ENCODE assay signal across 8 mouse cellular contexts in the genomic region with DNA sequence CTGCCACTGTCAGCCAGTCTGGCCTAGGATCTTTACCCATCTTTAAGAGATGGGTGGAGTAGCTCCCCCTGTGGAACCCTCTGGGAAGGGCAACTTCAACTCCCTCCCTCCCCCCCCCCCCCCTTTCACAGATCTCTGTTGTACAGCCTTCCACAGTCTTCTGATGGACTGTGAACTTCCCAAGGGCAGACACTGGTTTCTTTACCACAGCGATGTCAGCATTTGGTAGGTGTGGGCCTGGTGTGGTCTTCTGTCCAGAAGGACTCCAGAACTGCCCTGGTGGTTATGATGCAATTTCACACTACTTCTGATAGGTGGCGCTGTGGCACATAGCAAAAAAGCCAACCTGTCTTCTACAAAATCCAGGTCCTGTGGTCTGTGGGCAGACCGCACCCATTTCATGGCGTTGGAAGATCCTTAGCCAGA. TPM values are rescaled to one million over a fixed set of nuclear protein-coding genes. Genes with fewer than 3 reads are reported as not detected.
DNase-seq lines count a peak whose midpoint lies in the region; ATAC-seq and TF ChIP-seq lines count a peak whose summit lies in the region.

No protein-coding gene starts in this region.

- ATAC-seq in intestine, embryonic 14.5 days (replicated peaks; ENCODE audit: low FRiP score, low TSS enrichment, low read depth) = peak; percentile 74; the same call in 1 of the 2 replicates
- ATAC-seq in intestine, embryonic 15.5 days = no peak; the same call in 1 of the 2 replicates
- peak; percentile 60 for ATAC-seq in megakaryocyte-erythroid progenitor cell, adult 5-6 weeks (replicated peaks; ENCODE audit: low FRiP score, low TSS enrichment, poor library complexity, severe bottlenecking)

- no peaks in the 10 kb centered on the region for H3K9me3 ChIP-seq in intestine, embryonic 14.5 days (ENCODE audit: control insufficient read depth, low read length)
- no peaks in the 10 kb centered on the region for H3K9me3 ChIP-seq in intestine, embryonic 15.5 days

- intact Hi-C loops in heart, postnatal 14 days (cut with DNase I) = loop anchor here (5.0 kb wide), 1 partner anchor 65 kb away; no protein-coding TSS in a partner anchor

- H3K4me2 ChIP-seq in intestine, embryonic 14.5 days (ENCODE audit: low read length) = no peak overlapping the region
- H3K4me2 ChIP-seq in intestine, embryonic 15.5 days (replicated peaks) = no peak overlapping the region

- TF ChIP-seq POLR2A in spleen, adult 2 months (IDR thresholded peaks at IDR 0.05; ENCODE audit: low read depth, low read length) = no peak

- peak; percentile 50; the same call in 1 of the 2 replicates for TF ChIP-seq CTCF in spleen, adult 2 months (IDR thresholded peaks at IDR 0.05; ENCODE audit: extremely low read depth, insufficient read depth, insufficient read length, insufficient replicate concordance)

- WGBS in intestine, embryonic 14.5 days = 28% methylated on average over 4 of the region's 4 CpGs
- 31% methylated on average over 4 of the region's 4 CpGs for WGBS in intestine, embryonic 15.5 days
- 19% methylated on average over 4 of the region's 4 CpGs for WGBS in spleen, adult 2 months

- no peak overlapping the region for H3K9ac ChIP-seq in intestine, embryonic 14.5 days (ENCODE audit: low read length)
- no peak overlapping the region for H3K9ac ChIP-seq in intestine, embryonic 15.5 days

- H3K27ac ChIP-seq in intestine, embryonic 14.5 days (ENCODE audit: low read depth) = no peak overlapping the region
- H3K27ac ChIP-seq in intestine, embryonic 15.5 days = no peak overlapping the region
- H3K27ac ChIP-seq in spleen, adult 2 months (ENCODE audit: insufficient read depth, low read length) = no peak overlapping the region

- H3K4me1 ChIP-seq in intestine, embryonic 14.5 days (replicated peaks; ENCODE audit: control insufficient read depth, insufficient read depth, low read length) = no peaks in the 10 kb centered on the region
- 0 out of 2 replicates have a peak, but pooled peaks cover 5% of the 10 kb centered on the region for H3K4me1 ChIP-seq in intestine, embryonic 15.5 days (replicated peaks)
- no peaks in the 10 kb centered on the region for H3K4me1 ChIP-seq in spleen, adult 2 months (ENCODE audit: control insufficient read depth, insufficient read depth, insufficient read length)

- H3K4me3 ChIP-seq in intestine, embryonic 14.5 days (ENCODE audit: low read depth, low read length) = no peak overlapping the region
- no peak overlapping the region for H3K4me3 ChIP-seq in intestine, embryonic 15.5 days (replicated peaks)
- no peak overlapping the region for H3K4me3 ChIP-seq in spleen, adult 2 months (ENCODE audit: extremely low read depth, insufficient read depth, insufficient read length)

- peak; percentile 61 for DNase-seq in intestine, embryonic 14.5 days (ENCODE audit: low spot score)
- DNase-seq in adrenal gland, adult 8-10 months = peak; percentile 40
- DNase-seq in embryo, embryonic 11.5 days (ENCODE audit: low read depth, low spot score) = peak; percentile 54
- DNase-seq in heart, postnatal 14 days = peak; percentile 30 to 59
- DNase-seq in layer of hippocampus, postnatal 14 days (ENCODE audit: low spot score in 2 of 2) = peak; percentile 30 to 49
- DNase-seq in spleen, adult 2 months (ENCODE audit: low read depth in 1 of 2, low spot score in 2 of 2) = peak; percentile 14 to 15

- no peaks in the 10 kb centered on the region for H3K27me3 ChIP-seq in intestine, embryonic 14.5 days (replicated peaks; ENCODE audit: control insufficient read depth, insufficient read depth, low read length)
- no peaks in the 10 kb centered on the region for H3K27me3 ChIP-seq in intestine, embryonic 15.5 days (replicated peaks)
- H3K27me3 ChIP-seq in spleen, adult 2 months (ENCODE audit: control insufficient read depth, insufficient read depth, low read length) = no peaks in the 10 kb centered on the region; the same call in 1 of the 2 replicates

- H3K36me3 ChIP-seq in intestine, embryonic 14.5 days (ENCODE audit: control insufficient read depth, insufficient read depth, low read length) = no peaks in the 10 kb centered on the region
- no peaks in the 10 kb centered on the region for H3K36me3 ChIP-seq in intestine, embryonic 15.5 days
- H3K36me3 ChIP-seq in spleen, adult 2 months (ENCODE audit: control insufficient read depth, insufficient read depth, low read length) = no peaks in the 10 kb centered on the region

RNA-seq across cellular contexts. Expression of a gene that starts 28.1 kb away (rescaled TPM):
- polyA plus RNA-seq in intestine, embryonic 14.5 days (2014; fragmentation: Nextera tagmentation; extraction: Ambion mirVana) = 398 and 449 TPM in 2 replicates
- 430 and 467 TPM in 2 replicates for polyA plus RNA-seq in intestine, embryonic 15.5 days (2015; fragmentation: Nextera tagmentation; extraction: Ambion mirVana)
- total RNA-seq in adrenal gland, adult 8-10 months (2022) = 100 to 1,000 TPM; 241 to 307 (median 254) TPM
- 10 to 100 TPM; 26.6 to 27.8 TPM for total RNA-seq in heart, postnatal 14 days (2021)
- 10 to 100 TPM; 62.5 to 67.3 TPM for total RNA-seq in layer of hippocampus, postnatal 14 days (2021)
- total RNA-seq in megakaryocyte-erythroid progenitor cell, adult 5-6 weeks (2014; fragmentation: Nextera tagmentation) = 209 and 292 TPM in 2 replicates
- total RNA-seq in megakaryocyte-erythroid progenitor cell, adult 5-6 weeks (2017) = 189 and 247 TPM in 2 replicates
- 175 and 255 TPM in 2 replicates for polyA plus RNA-seq in spleen, adult 2 months (2012; rRNA removed)

RNA-seq across cellular contexts. Expression of a gene that starts 28.4 kb away (rescaled TPM):
- polyA plus RNA-seq in intestine, embryonic 14.5 days (2014; fragmentation: Nextera tagmentation; extraction: Ambion mirVana) = 65.8 and 74.5 TPM in 2 replicates
- polyA plus RNA-seq in intestine, embryonic 15.5 days (2015; fragmentation: Nextera tagmentation; extraction: Ambion mirVana) = 54.3 and 56.0 TPM in 2 replicates
- 100 to 1,000 TPM; 173 to 205 (median 178) TPM for total RNA-seq in adrenal gland, adult 8-10 months (2022)
- total RNA-seq in heart, postnatal 14 days (2021) = 1 to 10 TPM; 8.7 to 9.1 TPM
- 100 to 1,000 TPM; 166 to 170 TPM for total RNA-seq in layer of hippocampus, postnatal 14 days (2021)
- 28.0 and 28.5 TPM in 2 replicates for total RNA-seq in megakaryocyte-erythroid progenitor cell, adult 5-6 weeks (2014; fragmentation: Nextera tagmentation)
- 15.6 and 18.3 TPM in 2 replicates for total RNA-seq in megakaryocyte-erythroid progenitor cell, adult 5-6 weeks (2017)
- 14.2 and 15.7 TPM in 2 replicates for polyA plus RNA-seq in spleen, adult 2 months (2012; rRNA removed)

Comparison
In these comparisons a context has a peak if more than half of its experiments do, and no peak if none do; other contexts are left out.
1. RNA of a gene that starts 28.4 kb away (total RNA-seq): 173 to 205 TPM in adrenal gland, adult 8-10 months and 166 to 170 TPM in layer of hippocampus, postnatal 14 days; 15.6 to 28.5 TPM in megakaryocyte-erythroid progenitor cell, adult 5-6 weeks and 8.7 to 9.1 TPM in heart, postnatal 14 days; every median in the first group is over 4 times any median in the second.
2. Peak in every context shown above with its lines, with median percentiles within 50 percentile points of each other: DNase-seq.